Mouse (Mus musculus) neural tube, embryonic 11.5 days (tissue): ENCODE results near the gene Map3k13. TPM values are rescaled to one million over a fixed set of nuclear protein-coding genes. Genes with fewer than 3 reads are reported as not detected.

Experiments
- ATAC-seq: fragments of 200-750 bp; cut with Nextera tagmentation; 2 replicates; pipeline ENCODE4 v1.8.0; 2017; ENCODE audit warnings: moderate number of reproducible peaks, mild to moderate bottlenecking, moderate TSS enrichment, moderate library complexity; ENCODE audit not compliant: insufficient read depth, low FRiP score, low TSS enrichment
- DNase-seq: peaks from one replicate; pipeline ENCODE4 v3.0.0-alpha.2; 2015; ENCODE audit warnings: low spot score
- H3K27ac ChIP-seq: fragments of 300-500 bp; sonication (generic); 2 replicates; pipeline ENCODE4 v1.5.1; 2014; ENCODE audit warnings: low read depth, mild to moderate bottlenecking, low read length
- H3K27me3 ChIP-seq: fragments of 300-500 bp; sonication (generic); 2 replicates; pipeline ENCODE4 v1.6.1; 2014; ENCODE audit warnings: mild to moderate bottlenecking, low read length, mixed read lengths; ENCODE audit not compliant: control insufficient read depth, insufficient read depth
- H3K36me3 ChIP-seq: fragments of 300-500 bp; sonication (generic); 2 replicates; pipeline ENCODE4 v1.6.1; 2014; ENCODE audit warnings: mild to moderate bottlenecking, low read length, moderate library complexity, mixed read lengths; ENCODE audit not compliant: control insufficient read depth, insufficient read depth
- H3K4me1 ChIP-seq: fragments of 300-500 bp; sonication (generic); 2 replicates; pipeline ENCODE4 v1.6.1; 2014; ENCODE audit warnings: low read length, mixed read lengths; ENCODE audit not compliant: control insufficient read depth, insufficient read depth
- H3K4me2 ChIP-seq: fragments of 300-500 bp; sonication (generic); 2 replicates; pipeline ENCODE4 v1.6.1; 2014; ENCODE audit warnings: low read depth, mild to moderate bottlenecking, moderate library complexity
- H3K4me3 ChIP-seq: fragments of 300-500 bp; sonication (generic); 2 replicates; pipeline ENCODE4 v1.5.1; 2014; ENCODE audit warnings: low read depth, low read length
- H3K9ac ChIP-seq: fragments of 300-500 bp; sonication (generic); 2 replicates; pipeline ENCODE4 v1.6.1; 2014; ENCODE audit warnings: mild to moderate bottlenecking, low read length
- H3K9me3 ChIP-seq: fragments of 300-500 bp; sonication (generic); 2 replicates; pipeline ENCODE4 v1.6.1; 2016; ENCODE audit warnings: low read length; ENCODE audit not compliant: control insufficient read depth
- WGBS: fragments of 180-500 bp; shearing (Covaris S2); extraction: QIAGEN DNeasy Blood & Tissue Kit; methylation state at CpG from one replicate; pipeline ENCODE4 v1.1.7; 2014; 5-methylcytosine and 5-hydroxymethylcytosine counted together
- polyA plus RNA-seq: library from polyadenylated mRNA; unstranded; fragments of >200 nt; fragmentation: Nextera tagmentation; extraction: Ambion mirVana; gene quantifications from 2 replicates; pipeline ENCODE4 v1.2.1, GENCODE M21; 2014

Gene Map3k13
- polyA plus RNA-seq, 1 experiment from 2014 or later: 10.6 TPM

DNA sequence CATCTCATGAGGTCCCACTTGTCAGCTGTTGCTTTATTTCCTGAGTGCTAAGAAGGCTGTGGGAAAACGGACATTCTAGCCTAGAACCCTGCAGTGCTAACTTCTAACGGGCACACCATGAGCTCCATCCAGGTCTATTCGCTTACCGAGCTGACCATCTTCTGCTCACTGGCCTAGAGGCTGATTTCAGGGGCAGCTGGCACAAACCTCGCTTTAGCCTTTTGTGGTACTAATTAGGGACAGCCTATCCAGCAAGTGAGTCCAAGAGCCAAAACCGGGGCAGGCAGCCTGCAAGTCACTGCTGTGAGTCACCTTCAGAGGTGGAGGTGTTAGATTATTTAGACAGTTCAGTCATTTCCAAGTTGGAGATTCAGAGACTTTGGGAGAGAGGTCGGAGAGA lies 122.5 kb downstream of the Map3k13 start:
- WGBS: 68% methylated on average over 7 of the region's 7 CpGs
- Histone ChIP-seq H3K4me3 (no peak overlapping the region), H3K9ac (no peak overlapping the region), H3K9me3 (no peaks in the 10 kb centered on the region), H3K27ac (no peak overlapping the region), H3K4me1 (no peaks in the 10 kb centered on the region), H3K4me2 (no peak overlapping the region), H3K27me3 (no peaks in the 10 kb centered on the region), H3K36me3 (no peaks in the 10 kb centered on the region; the same call in 1 of the 2 replicates)
- DNase-seq: peak; percentile 1
- ATAC-seq: no peak

DNA sequence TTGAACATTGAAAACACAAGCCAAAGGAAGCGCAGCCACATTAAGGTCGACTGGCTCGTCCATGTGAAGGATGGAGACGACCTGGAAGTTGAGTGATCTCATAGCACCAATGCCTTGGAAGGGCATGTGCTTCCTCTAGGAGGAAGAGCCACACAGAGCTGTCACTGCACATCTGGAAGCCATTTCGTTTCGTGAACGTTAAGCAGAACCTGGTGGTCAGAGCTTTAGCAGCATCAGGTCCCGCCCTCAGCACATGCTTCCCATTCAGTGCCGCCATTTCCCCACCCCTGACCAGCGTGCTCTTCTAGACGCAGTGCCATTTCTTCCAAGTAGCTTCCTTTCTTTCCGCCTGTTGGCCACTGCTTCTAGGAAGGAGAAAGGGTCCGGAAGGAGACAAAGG lies 134.3 kb downstream of the Map3k13 start:
- DNase-seq: no peak
- ATAC-seq: no peak
- Histone ChIP-seq H3K9me3 (no peaks in the 10 kb centered on the region), H3K4me2 (no peak overlapping the region), H3K4me3 (no peak overlapping the region), H3K36me3 (peaks cover 2% of the 10 kb centered on the region), H3K27ac (no peak overlapping the region), H3K9ac (no peak overlapping the region), H3K4me1 (no peaks in the 10 kb centered on the region), H3K27me3 (no peaks in the 10 kb centered on the region)
- 64% methylated on average over 13 of the region's 13 CpGs for WGBS

DNA sequence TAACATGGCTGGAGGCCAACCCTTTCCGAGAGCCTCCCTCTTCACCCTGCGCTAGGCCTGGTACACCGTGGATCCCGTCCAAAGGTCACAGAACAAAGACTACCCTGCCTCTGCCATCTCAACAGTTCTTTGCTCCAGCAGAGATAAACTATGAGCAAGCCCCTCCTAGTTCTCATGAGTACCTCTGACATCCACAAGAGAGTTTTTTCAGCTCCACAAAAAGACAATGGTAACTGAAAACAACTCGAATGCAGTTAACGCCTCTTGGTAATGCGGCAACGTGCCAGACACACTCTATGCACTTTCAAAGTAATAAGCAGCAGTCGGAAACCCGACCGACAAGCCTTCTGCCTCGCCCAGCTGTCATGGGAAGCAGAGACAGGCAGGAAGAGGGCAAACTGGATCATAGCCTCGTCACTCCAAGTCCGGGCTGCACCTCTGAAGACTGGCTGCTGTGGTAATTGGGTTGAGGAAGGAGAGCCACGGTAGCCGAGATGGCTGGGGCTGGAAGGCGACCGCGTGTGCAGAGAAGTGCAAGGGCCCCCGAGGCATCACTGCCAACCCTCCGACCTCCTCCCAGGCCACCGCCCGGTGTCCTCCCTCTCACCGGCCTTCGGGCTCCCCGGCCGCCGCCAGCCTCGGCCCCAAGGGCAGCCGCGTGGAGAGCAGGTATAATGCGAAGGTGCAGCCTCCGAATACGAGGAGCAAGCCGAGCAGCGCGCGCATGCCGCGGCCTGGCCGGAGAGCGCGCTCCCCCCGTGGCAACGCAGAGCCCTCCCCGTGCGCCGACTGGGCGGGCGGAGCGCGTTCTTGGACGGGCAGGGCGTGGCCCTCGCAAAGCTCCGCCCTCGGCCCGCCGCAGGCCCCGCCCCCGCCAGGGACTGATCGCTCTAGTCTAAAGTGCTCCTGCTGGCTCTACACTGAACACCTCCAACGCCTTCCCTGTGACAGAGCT lies 152.9 kb downstream of the Map3k13 start, which contains the start of gene Tmem41a:
Gene Tmem41a, minus strand, starts transcription at position 792 of the 955 bp plus-strand sequence.
- Histone ChIP-seq H3K9ac (peak within 1 kb of the TSS; percentile 80), H3K27ac (no peak within 1 kb of the TSS), H3K4me2 (peak within 1 kb of the TSS; percentile 86), H3K4me3 (peak within 1 kb of the TSS; percentile 65), H3K27me3 (no peaks in the 10 kb centered on the region), H3K36me3 (no peaks in the 10 kb centered on the region), H3K9me3 (no peaks in the 10 kb centered on the region), H3K4me1 (0 out of 2 replicates have a peak, but pooled peaks cover 2% of the 10 kb centered on the region)
- 2% methylated on average over 63 of the region's 63 CpGs for WGBS
- peak; percentile 95 for ATAC-seq
- DNase-seq: peak; percentile 92

DNA sequence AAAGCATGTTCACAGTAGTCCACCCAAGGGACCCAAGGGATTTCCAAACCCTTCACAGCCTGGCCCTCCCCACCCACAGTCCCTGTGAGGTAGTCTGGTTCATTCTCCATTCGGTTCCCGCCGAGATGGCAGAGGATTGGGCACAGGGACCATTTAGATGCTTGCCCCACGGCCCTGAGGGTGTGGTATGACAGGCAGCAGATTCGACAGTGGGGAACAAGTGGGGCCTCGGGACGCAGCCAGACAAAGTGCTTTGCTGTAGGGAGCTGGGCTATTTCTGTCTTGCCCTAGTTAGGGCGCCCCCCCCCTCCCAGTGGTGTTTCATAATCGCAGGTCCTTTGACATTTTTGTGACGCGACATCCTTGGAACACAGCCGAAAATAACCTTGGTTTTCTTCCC lies 161.4 kb downstream of the Map3k13 start:
- DNase-seq (no peak), ATAC-seq (no peak)
- no peaks in the 10 kb centered on the region for H3K4me1 ChIP-seq
- no peak overlapping the region for H3K4me2 ChIP-seq
- no peaks in the 10 kb centered on the region for H3K36me3 ChIP-seq
- no peak overlapping the region for H3K4me3 ChIP-seq
- no peaks in the 10 kb centered on the region for H3K9me3 ChIP-seq
- no peak overlapping the region for H3K27ac ChIP-seq
- no peak overlapping the region for H3K9ac ChIP-seq
- 89% methylated on average over 12 of the region's 12 CpGs for whole genome bisulfite sequencing
- no peaks in the 10 kb centered on the region for H3K27me3 ChIP-seq

DNA sequence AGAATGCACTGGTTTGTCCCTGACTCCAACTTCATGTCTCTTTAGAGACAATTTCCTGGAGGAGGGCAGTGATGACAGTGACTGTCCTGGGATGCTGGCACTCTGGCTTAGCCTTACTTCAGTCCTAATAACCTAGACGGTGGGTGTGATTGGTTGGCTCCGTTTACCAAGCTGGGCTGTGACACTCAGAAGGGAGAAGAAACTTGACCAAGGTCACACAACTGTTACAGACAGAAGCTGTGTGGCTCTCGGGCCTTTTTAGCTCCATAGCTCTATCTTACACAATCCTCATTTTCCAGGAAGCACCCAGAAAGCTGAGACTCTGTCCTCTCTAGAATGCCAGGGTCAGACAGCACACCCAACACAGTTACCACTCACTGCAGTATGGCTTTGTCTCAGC lies 171.4 kb downstream of the Map3k13 start:
- Histone ChIP-seq H3K4me1 (no peaks in the 10 kb centered on the region), H3K9me3 (no peaks in the 10 kb centered on the region), H3K9ac (no peak overlapping the region), H3K4me2 (no peak overlapping the region), H3K27me3 (no peaks in the 10 kb centered on the region), H3K4me3 (no peak overlapping the region), H3K36me3 (no peaks in the 10 kb centered on the region), H3K27ac (no peak overlapping the region)
- no peak for DNase-seq
- ATAC-seq: no peak
- WGBS: 77% methylated on average over 3 of the region's 3 CpGs

DNA sequence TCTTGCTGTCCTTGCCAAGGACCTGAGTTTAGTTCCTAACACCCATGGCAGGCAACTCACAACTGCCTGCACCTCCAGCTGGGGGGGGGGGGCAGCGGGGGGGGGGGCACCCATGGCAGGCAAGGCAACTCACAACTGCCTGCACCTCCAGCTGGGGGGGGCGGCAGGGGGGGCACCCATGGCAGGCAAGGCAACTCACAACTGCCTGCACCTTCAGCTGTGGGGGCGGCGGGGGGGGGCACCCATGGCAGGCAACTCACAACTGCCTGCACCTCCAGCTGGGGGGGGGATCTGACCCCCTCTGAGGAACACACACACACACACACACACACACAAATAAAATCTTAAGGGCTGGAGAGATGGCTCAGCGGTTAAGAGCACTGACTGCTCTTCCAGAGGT lies 175.7 kb downstream of the Map3k13 start:
- Histone ChIP-seq H3K4me1 (no peaks in the 10 kb centered on the region), H3K27ac (no peak overlapping the region), H3K9me3 (no peaks in the 10 kb centered on the region), H3K9ac (no peak overlapping the region), H3K27me3 (no peaks in the 10 kb centered on the region), H3K4me3 (no peak overlapping the region), H3K4me2 (no peak overlapping the region), H3K36me3 (no peaks in the 10 kb centered on the region)
- WGBS: 83% methylated on average over 5 of the region's 5 CpGs
- DNase-seq: no peak
- no peak for ATAC-seq

DNA sequence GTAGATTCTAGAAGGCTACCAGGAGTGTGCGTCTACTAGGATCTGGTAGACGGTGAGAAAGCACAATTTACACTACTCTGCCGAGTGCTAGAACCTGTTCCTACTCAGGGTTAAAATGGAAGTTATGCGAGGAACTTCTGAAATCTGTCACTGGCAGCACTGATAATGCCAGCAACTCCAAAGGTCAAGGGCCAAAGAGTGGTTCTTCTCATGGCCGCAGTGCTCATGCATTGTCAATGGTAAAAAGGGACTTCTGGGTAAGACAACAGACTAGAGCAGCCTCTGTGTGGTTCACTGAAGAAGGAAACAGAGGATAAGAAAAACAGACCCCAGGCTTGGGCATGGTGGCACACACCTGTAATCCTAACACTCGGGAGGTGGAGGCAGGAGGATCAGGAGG lies 176.4 kb downstream of the Map3k13 start:
- Histone ChIP-seq H3K4me3 (no peak overlapping the region), H3K36me3 (no peaks in the 10 kb centered on the region), H3K9me3 (no peaks in the 10 kb centered on the region), H3K4me2 (no peak overlapping the region), H3K9ac (no peak overlapping the region), H3K4me1 (no peaks in the 10 kb centered on the region), H3K27me3 (no peaks in the 10 kb centered on the region), H3K27ac (no peak overlapping the region)
- no peak for ATAC-seq
- no peak for DNase-seq
- 88% methylated on average over 6 of the region's 6 CpGs for WGBS

DNA sequence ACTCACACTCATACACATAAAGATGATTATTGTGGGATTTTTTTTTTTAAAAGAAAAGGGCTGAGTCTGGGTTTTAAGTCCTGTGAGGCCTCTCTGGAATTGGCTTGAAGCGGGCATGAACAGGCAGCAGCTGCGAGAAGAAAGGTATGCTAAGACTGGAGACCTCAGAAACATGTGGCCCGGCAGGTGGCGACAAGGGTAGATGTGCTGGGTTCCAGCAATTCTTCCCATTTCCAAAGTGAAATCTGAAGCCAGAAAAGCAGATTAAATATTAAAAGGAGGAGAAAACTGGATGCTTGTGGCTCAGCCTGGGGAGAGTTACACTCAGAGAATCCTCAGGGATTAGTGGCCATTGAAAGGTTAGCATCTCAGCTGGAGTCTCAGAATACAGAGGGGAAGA lies 177.3 kb downstream of the Map3k13 start:
- Histone ChIP-seq H3K9me3 (no peaks in the 10 kb centered on the region), H3K4me1 (no peaks in the 10 kb centered on the region), H3K4me3 (no peak overlapping the region), H3K27me3 (no peaks in the 10 kb centered on the region), H3K9ac (no peak overlapping the region), H3K27ac (no peak overlapping the region), H3K4me2 (no peak overlapping the region), H3K36me3 (no peaks in the 10 kb centered on the region)
- DNase-seq (no peak), ATAC-seq (no peak)
- 66% methylated on average over 4 of the region's 4 CpGs for WGBS

DNA sequence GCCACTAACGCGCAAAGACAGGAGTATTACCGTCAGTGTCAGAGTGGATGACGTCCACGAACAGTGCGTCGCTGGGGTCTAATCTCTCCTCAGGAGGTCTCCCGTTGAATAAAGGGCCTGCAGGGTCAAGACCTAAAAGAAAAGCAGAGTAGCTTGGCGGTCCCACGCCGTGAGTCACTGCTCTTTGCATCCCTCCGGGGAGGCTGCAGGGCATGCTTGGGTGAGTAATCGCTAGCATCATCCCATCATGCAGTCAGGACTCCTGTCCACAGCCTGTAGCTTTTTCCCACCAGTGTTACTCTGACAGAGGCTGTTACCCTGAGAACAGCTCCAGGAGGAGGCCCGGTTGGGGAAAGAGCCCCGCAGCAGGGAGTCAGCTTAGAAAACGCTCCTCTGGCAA lies 182.1 kb downstream of the Map3k13 start:
- Histone ChIP-seq H3K4me2 (peak overlapping the region; percentile 13), H3K27me3 (no peaks in the 10 kb centered on the region), H3K9ac (no peak overlapping the region), H3K9me3 (no peaks in the 10 kb centered on the region), H3K4me3 (no peak overlapping the region), H3K27ac (no peak overlapping the region), H3K4me1 (no peaks in the 10 kb centered on the region), H3K36me3 (no peaks in the 10 kb centered on the region)
- DNase-seq (peak; percentile 14), ATAC-seq (no peak)
- WGBS: 3% methylated on average over 16 of the region's 16 CpGs
